Mouse (Mus musculus) CD4-positive, CD25-positive, alpha-beta regulatory T cell, adult 2 months (primary cell): ENCODE results near the gene Obscn.
"Not testable (repeated sequence)": the region's sequence is repeated elsewhere in the genome, so short reads cannot be mapped to it uniquely, and the experiment has no call there.

Source experiments
- DNase-seq: peaks from one replicate; pipeline ENCODE4 v3.0.0-alpha.2; 2012; ENCODE audit warnings: low read depth, low spot score

The Obscn gene

DNA sequence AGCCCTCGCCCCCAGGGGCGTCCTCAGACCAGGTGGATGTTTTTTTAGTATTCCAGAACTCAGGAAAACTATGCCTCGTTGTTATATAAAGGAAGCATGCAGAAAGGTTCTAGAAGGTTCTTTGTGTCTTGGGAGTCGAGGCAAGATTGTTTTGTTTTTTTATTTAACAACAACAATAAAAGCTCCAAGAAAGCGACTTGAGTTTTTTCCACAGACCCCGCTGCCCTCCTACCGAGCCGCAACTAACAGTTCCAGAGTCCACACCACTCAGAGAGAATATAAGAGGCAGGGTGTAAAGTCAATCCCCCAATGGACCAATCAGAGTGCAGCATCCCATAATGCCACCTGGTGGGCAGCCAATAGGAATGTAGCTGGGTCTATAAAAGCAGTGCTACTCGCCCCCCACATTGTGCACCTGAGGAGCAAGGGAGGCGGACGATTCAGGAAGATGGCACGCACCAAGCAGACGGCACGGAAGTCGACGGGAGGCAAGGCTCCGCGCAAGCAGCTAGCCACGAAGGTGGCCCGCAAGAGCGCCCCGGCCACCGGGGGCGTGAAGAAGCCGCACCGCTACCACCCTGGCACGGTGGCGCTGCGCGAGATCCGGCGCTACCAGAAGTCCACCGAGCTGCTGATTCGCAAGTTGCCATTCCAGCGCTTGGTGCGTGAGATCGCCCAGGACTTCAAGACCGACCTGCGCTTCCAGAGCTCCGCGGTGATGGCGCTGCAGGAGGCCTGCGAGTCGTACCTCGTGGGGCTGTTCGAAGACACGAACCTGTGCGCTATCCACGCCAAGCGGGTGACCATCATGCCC lies 174.6 kb downstream of the Obscn start:
- peak; percentile 22 for DNase-seq

DNA sequence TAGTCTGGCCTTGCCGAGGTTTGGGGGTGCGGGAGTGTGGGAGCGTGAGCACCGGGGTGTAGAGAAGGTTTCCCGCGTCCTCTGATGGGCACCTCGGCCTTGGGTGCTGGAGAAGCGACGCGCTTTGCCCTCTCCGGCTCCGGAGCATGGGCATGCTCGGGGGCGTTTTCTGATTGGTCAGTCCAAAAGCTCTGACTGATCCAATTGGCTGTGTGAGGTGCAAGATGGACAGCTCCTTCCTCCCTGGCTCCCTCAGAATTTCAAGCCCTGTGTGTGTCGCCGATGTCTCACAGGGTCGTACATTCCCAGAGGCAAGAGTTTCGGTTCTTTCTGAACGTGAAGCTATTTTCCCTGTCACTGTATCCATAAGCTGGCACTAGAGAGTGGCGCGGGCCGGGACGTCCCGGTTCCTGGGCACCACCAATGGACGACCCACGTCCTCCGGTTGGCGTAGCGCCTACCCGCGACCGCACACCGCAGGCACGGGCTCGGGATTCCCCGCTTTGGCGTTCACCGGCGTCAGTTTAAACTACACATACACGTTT lies 176.2 kb downstream of the Obscn start:
- peak; percentile 91 for DNase-seq

DNA sequence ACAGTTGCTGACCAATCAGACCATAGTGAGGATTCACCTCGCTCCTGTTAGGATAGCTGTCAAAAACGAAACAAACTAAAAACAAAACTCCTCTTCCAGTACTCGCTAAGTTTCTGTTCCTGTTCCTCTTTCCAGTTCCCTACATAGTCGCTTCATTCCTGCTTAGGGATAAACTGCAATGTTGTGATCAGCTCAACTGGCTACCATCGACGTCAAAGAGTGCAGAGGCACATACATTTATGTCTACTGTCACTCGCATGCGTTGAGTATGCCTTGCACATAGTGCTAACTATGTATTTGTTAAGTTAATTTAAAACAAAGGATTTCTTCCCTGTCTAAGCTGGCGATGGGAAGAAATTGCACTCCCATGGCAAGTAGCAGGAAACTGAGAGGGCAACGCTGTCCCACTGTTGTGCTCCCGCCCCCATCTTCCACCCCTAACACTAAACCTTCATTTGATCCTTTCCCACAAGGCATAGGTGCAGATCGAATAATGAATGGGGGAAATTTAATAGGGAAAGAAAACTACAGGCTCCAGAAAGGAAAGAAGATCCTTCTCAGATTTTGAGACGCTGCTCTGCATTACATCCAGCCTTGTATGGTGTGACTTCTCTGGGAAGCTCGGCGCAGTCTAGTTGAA lies 176.9 kb downstream of the Obscn start:
- DNase-seq, result peak; percentile 21

DNA sequence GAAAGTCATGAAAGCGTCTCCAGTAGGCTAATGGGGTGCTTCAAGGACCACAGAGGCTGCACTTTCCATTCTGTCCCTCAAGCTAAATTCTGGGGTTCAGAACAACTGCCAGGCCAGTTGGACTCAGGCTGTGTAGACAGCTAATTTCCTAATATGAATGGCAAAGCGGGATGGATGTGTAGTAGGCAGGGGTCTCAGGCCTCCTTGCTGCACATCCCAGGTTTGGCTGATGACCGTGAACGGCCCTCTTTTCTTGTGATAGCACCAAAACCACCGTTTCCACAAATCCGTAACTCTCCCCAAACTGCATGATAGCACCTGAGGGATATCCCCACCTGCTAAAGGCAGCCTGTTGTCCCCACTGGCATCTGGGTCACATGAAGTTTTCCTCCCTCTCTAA lies 177.7 kb downstream of the Obscn start:
- DNase-seq, result no peak

DNA sequence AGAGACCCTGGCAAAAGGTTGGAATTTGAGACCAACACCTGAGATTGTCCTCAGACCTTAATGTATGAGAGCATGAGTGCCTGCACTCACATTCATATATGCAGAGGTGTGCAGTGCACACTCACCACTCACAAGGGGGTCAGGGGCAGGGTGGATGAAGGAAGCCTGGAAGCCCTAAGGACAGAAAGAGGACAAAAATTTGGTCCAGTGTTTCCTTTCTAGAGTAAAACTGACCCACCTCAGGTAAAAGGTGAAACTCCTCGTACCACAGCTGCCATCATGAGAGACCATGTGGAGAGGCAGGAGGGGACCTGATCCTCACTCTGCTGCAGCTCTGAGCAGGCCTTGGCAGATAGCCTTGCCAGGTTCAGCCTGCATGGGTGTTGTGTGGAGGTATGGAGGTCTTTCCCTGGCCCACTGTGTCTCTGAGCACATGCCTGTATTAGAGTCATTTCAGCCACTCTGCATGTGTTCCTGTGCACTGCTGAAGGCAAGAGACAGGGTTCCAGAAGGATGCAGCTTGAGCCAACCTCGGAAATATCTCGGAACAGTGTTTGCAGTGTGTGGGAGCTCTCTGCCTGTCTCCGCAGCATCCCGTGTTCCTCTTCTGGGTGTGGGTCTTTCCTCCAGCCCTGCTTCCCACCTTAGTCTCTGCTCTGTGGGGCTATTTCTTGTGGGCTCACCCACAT lies 178.8 kb downstream of the Obscn start:
- DNase-seq, result no peak

DNA sequence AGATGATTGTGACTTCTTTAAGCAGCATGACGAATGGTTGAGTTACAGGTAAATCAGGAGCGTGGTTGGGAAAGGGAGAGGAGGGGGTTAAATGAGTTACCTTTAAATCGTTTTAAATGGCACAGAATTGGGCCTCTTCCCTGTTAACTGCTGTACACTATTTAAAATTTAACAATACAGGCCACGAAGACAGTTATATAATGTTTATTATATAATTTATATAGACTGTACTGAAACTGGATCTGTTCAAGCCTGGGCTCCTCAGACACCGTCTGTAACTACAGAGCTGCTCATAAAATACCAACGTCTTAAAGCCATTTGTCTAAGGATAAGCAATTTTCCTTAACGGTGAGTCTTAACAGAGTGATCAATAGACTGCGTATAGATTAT lies 180.3 kb downstream of the Obscn start:
- no peak for DNase-seq

DNA sequence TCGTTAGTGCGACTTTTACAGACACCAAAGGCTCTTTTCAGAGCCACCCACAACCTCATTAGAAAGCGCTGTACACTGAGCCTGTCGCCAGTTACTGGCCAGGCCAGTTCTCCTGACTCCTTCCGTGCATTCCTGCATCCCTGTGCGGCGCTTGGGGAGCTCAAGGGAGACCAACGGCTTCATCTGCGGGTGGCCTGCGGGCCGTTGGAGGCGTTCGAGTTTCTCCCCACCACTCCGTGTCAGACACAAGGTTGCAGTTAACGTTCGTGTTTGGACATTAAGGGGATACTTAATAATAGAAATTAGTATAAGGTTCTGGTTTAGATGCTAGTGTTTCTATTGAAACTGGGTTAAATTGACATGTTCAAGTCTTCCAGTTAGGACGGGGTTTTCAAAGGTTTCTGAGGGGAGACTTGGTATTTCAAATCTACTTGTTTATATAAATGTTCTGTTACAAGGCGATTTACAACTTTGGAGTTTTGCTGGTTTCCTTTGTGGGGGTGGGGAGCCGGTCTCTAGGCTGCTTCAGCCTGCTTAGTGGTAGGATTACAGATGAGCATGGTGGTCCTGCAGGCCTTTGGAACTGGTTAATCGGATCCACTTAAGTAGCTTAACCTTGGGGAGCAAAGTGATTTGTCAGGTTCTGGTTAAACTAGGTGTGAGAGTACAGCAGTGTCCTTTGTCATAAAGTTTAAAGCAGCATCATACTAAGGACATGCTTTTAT lies 180.9 kb downstream of the Obscn start:
- DNase-seq, result peak; percentile 40

DNA sequence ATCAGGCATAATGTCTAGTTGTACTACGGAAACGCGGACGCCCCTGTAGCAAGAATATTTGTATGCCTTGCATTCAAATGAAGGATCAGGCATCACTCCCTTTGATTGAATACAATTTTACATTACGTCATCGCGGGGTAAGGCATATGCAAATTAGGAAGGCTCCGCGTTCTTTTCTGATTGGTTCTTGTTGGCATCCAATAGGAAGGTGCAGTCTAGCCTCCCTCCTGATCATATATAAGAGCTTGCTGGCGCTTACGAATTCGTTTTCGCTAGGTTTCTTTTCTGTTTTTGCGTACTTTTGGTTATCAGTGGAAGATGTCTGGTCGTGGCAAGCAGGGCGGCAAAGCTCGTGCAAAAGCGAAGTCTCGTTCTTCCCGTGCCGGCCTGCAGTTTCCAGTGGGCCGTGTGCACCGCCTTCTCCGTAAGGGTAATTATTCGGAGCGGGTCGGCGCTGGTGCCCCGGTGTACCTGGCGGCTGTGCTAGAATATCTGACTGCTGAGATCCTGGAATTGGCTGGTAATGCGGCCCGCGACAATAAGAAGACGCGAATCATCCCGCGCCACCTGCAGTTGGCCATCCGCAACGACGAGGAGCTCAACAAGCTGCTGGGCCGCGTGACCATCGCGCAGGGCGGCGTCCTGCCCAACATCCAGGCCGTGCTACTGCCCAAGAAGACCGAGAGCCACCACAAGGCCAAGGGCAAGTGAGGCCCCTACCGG lies 181.6 kb downstream of the Obscn start, which contains the start of the genes Hist3h2a and Trim17:
Hist3h2a (plus strand) TSS at position 266 of the 723 bp plus-strand sequence.
Trim17 (plus strand) TSS at position 266 of the 723 bp plus-strand sequence.
- peak; percentile 94 for DNase-seq

DNA sequence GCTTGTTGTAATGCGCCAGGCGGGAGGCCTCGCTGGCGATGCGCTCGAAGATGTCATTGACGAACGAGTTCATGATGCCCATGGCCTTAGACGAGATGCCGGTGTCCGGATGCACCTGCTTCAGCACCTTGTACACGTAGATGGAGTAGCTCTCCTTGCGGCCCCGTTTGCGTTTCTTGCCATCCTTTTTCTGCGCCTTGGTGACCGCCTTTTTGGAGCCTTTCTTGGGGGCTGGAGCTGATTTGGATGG lies 182.1 kb downstream of the Obscn start:
- not testable (repeated sequence) for DNase-seq

DNA sequence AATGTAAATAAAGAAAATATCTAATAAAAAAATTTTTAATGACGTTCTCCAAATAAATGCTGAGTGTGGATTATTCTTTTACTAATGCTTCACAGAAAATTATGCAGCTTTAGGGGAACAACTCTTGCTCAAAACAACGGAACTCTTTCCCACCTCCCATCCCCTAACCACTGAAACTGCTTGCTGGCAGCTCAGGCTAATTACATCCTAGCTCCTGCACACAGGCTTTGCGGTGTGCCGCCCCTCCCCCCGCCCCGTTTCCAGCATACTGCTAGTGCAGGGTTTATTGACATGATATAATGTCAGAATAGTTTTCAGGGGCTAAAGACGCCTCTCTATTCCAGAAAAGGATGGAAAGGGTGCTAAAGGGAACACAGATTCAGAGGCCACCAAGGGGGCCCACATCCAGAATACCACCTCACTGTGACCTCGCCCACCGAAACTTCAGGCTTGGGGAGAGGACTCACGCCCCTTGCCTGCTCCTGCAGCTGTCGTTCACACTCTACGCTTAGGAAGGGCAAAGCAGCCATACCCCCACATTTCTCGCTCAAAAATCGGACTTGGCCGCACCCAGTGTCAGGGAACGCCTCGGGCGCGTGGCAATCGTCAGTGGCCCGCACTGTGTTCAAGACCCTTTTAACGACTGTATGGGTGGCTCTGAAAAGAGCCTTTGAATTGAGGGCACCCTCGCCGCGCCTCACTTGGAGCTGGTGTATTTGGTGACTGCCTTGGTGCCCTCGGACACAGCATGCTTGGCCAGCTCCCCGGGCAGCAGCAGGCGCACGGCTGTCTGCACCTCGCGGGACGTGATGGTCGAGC lies 182.6 kb downstream of the Obscn start:
- DNase-seq, result peak; percentile 79

DNA sequence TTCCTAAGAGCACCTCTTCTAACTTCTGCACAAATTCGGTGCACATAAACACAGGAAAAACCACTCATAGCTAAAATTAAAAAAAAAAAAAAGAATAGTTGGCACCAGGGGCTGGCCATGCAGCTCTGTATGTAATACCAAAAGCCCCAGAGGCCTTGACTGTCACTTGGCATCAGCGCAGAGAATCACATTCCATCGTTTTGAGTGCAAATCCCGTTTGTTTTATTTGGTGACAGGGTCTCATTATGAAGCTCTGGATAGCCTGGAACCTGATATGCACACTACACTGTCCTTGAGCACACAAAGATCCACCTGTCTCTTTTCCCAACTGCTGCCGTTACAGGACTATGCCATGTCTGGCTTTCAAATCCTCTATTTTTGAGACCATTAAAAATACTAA lies 185.0 kb downstream of the Obscn start:
- DNase-seq, result no peak

DNA sequence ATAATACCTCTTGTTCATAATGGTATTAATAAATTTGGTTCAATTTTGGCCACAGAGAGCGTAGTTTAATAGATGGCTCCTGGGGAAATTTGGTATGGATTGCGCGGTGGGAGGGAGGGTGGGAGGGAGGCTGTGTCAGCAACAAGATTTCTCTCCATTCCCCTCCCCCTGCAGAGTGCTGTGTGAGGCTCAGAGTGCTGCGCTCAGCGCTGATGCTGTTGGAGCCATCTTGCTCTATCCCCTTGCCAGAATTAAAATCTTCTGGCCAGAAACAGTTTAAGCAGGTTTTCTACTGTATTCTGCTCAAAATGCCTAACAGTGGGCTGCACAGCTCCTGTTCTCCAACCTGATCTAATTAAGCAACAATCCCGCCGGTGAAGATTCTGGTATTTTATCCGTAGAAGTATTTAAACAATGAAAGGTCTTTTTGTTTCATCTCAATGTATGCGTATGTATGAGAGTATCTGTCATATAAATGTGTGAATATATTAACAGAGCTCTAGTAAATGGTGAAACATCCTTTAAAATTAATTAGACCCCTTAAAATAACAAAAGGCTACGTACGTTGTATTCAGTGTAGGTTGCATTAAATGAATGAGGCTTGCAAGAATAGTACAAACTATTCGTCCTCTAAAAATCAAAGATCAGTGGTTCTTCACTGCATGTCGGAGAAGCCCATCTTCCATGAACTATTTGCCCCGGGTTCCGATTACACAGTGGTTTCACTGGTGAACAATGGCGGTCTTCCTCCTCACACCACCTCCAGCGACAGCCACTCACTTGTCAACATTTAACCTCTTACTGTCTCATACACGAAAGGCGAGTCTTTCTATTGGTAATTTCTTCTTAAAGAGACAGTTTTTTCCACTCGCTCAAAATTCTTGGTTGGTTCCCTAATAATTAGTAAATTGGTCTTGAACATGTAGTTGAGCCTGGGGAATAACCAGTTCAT lies 186.4 kb downstream of the Obscn start:
- peak; percentile 34 for DNase-seq

DNA sequence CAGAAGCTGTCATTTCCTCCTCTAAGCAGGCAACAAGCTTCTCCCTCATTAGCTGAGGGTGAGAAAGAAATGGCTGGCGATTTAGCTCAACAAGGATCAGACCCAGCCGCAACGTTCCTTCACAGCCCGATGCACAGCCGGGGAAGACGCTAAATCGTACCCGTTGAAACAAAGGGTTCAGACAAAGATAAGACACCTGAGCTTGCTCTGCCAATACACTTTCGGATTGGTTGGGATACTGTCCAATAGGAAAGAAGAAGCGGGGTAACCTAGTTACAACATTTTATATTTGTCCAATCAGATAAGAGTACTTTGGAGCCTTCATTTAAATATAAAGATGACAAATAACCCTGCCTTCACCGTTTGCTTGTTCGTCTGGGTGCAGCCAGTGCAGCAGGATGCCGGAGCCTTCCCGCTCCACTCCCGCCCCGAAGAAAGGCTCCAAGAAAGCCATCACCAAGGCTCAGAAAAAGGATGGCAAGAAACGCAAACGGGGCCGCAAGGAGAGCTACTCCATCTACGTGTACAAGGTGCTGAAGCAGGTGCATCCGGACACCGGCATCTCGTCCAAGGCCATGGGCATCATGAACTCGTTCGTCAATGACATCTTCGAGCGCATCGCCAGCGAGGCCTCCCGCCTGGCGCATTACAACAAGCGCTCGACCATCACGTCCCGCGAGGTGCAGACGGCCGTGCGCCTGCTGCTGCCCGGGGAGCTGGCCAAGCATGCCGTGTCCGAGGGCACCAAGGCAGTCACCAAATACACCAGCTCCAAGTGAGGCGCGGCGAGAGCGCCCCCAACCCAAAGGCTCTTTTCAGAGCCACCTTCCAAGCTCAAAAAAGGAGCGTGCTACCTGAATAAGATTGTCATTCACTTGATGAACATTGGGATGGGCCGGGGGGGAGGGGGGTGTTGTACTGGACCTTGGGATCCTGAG lies 187.4 kb downstream of the Obscn start, which contains the start of gene Hist3h2ba:
Hist3h2ba (plus strand) TSS at position 379 of the 938 bp plus-strand sequence.
- peak; percentile 88 for DNase-seq

DNA sequence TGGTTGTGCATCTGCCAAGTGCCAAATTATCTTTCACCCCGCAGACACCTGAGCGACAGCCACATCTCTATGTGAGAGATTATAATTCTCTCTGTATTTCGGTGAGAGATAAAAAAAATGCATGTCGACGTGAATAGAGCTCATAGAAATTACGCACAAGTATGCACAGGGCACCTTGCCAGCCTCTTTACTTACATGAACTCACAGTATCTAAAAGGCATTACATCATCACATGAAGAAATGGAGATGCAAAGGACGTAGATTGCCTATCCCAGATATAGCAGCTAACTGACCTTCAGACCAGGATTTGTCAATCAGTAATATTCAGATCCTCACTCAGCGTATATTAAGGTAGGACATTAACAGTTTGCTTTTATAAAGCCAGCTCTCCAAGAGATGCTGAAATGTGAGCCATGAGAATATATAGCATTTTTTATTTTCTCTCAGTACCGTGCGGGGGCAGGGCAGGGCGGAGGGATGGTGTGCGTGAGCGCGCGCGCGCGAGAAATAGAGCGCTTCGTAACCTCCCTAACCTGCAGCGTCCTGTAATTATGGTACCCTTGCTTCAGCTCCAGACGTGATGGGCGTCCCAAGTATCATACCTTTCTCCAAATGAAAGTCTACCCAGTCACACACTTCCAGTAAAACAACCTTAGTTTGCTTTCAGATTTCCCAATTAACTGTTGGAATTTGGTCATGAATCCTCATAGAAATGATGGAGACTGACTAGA lies 188.2 kb downstream of the Obscn start:
- peak; percentile 60 for DNase-seq

DNA sequence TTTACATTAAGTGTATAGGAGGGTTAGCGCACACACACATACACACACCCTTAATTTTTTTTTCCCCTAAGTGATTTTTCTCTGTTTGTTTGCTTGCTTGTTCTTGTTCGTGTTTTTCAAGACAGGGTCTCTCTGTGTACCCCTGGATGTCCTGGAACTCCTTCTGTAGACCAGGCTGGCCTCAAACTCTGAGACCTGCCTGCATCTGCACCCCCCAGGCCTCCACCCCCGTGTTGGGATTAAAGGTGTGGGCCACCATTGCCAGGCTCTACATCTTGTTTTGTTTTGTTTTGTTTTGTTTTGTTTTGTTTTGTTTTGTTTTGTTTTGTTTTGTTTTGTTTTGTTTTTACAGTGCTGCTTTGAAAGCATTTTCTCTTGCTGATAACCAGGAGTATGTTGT lies 188.9 kb downstream of the Obscn start:
- no peak for DNase-seq
